Mouse (Mus musculus) myocyte (in vitro differentiated cells): ENCODE results near the gene Slc9a9.

Experiments used
- MAX ChIP-seq: IDR thresholded peaks from one replicate; pipeline ENCODE4 v1.6.1; 2011; ENCODE audit warnings: low read depth, mild to moderate bottlenecking, control low read depth
- MYOD1 ChIP-seq, 3 experiments: IDR thresholded peaks; one replicate each; pipeline ENCODE4 v1.6.1; 2011; ENCODE audit warnings: control low read depth in 2 of 3, low read depth in 2 of 3, mild to moderate bottlenecking in 2 of 3, moderate library complexity in 1 of 3; ENCODE audit not compliant: insufficient read length in 2 of 3, control insufficient read depth in 1 of 3
- POLR2A ChIP-seq: IDR thresholded peaks from one replicate; pipeline ENCODE4 v1.6.1; 2011; ENCODE audit warnings: low read depth, mild to moderate bottlenecking, control low read depth, moderate library complexity; ENCODE audit not compliant: insufficient read length
- SRF ChIP-seq: IDR thresholded peaks from one replicate; pipeline ENCODE4 v1.6.1; 2011; ENCODE audit warnings: low read depth; ENCODE audit not compliant: control insufficient read depth, insufficient read length
- TCF12 ChIP-seq: IDR thresholded peaks from one replicate; pipeline ENCODE4 v1.6.1; 2011; ENCODE audit warnings: mild to moderate bottlenecking, control low read depth; ENCODE audit not compliant: poor library complexity, insufficient read depth, severe bottlenecking
- USF1 ChIP-seq: IDR thresholded peaks from one replicate; pipeline ENCODE4 v1.6.1; 2011; ENCODE audit warnings: low read depth, mild to moderate bottlenecking, control low read depth, moderate library complexity

- TF ChIP-seq SRF (no peak), POLR2A (no peak), MYOD1 (IDR thresholded peaks at IDR 0.05; ENCODE audit: control insufficient read depth in 1 of 3, insufficient read length in 2 of 3, low read depth in 2 of 3) (no peak), USF1 (no peak), MAX (no peak), TCF12 (no peak)
Measured at GRCm38 (mm10) chr9:94730396-94730795, 60.7 kb downstream of the Slc9a9 start.
